Mouse (Mus musculus): ENCODE measurements at regions not wholly inside any gene's neighbourhood (a gene's known extent, or its start where the extent isn't known, plus 50 kb on each side); places are given as distances from the start of the nearest gene placed in this dataset.

- no peak for TF ChIP-seq CTCF (IDR thresholded peaks at IDR 0.05; ENCODE audit: low read depth)
- Histone ChIP-seq H3K27ac (ENCODE audit: low read depth, low read length) (no peak overlapping the region), H3K4me1 (replicated peaks; ENCODE audit: control insufficient read depth, insufficient read depth, low read length) (no peaks in the 10 kb centered on the region), H3K9me3 (ENCODE audit: control insufficient read depth) (no peaks in the 10 kb centered on the region), H3K36me3 (ENCODE audit: control insufficient read depth, insufficient read depth) (no peaks in the 10 kb centered on the region), H3K4me2 (replicated peaks; ENCODE audit: low read depth) (no peak overlapping the region), H3K4me3 (ENCODE audit: low read depth, low read length) (no peak overlapping the region), H3K27me3 (replicated peaks; ENCODE audit: control insufficient read depth, insufficient read depth, low read length) (no peaks in the 10 kb centered on the region), H3K9ac (ENCODE audit: low read depth, low read length) (no peak overlapping the region)
- no peak for ATAC-seq
- 9% methylated on average over 3 of the region's 3 CpGs for whole genome bisulfite sequencing
Measured at GRCm38 (mm10) chr12:27786716-27787291, 444.4 kb upstream of the Sox11 start.

DNA sequence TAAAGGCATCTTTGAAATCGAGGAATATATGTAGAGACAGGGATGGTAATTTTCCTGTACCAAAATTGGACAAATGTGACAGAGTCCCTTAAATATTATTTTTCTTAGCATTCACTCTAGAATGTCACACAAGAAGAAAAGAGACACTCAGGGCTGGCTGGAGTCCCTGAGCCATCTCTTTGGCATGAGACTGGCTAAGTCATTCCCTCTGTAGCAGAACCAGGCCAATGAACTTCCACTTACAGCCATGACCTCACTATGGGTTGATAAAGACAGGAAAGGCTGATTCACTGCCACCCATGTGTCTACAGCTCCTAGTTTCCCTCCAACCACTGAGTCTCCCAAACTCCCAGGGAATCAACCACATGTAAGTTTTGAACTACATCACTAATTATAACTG, 438.4 kb upstream of the Sox11 start:
- Histone ChIP-seq H3K4me1 (replicated peaks; ENCODE audit: control insufficient read depth, insufficient read depth, low read length) (no peaks in the 10 kb centered on the region), H3K27me3 (replicated peaks; ENCODE audit: control insufficient read depth, insufficient read depth, low read length) (no peaks in the 10 kb centered on the region), H3K4me3 (ENCODE audit: low read depth, low read length) (no peak overlapping the region), H3K9ac (ENCODE audit: low read depth, low read length) (no peak overlapping the region), H3K4me2 (replicated peaks; ENCODE audit: low read depth) (no peak overlapping the region), H3K36me3 (ENCODE audit: control insufficient read depth, insufficient read depth) (no peaks in the 10 kb centered on the region), H3K9me3 (ENCODE audit: control insufficient read depth) (no peaks in the 10 kb centered on the region), H3K27ac (ENCODE audit: low read depth, low read length) (no peak overlapping the region)
- no peak for TF ChIP-seq CTCF (IDR thresholded peaks at IDR 0.05; ENCODE audit: low read depth)
- WGBS = 86% methylated on average over 1 of the region's 1 CpGs
- no peak for ATAC-seq

GRCm38 (mm10) chr12:27765948-27766347, 423.6 kb upstream of the Sox11 start:
- WGBS = 38% methylated on average over 1 of the region's 1 CpGs
- no peak overlapping the region for H3K9ac ChIP-seq (ENCODE audit: low read depth, low read length)

DNA sequence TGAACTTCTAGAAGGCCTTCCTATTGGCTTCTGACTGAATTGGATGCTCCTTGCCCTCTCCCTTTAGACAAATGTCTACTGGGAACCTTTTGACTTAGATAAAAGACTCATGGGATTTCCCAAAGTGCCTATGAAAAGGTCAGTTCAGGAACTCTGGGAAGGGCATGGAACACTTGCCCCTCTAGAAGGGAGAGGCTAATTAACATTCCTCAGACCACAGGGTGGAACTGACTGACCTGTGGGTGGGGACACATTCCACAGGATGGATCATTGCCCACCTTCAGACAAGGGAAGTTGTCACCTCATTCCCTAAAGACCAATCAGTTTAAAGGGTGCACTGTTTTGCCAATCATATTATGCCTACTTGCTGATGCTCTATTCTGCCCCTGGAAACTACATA, 416.6 kb upstream of the Sox11 start:
- no peak overlapping the region for H3K9ac ChIP-seq (ENCODE audit: low read depth, low read length)
- H3K27ac ChIP-seq (ENCODE audit: low read depth, low read length) = no peak overlapping the region
- TF ChIP-seq CTCF (IDR thresholded peaks at IDR 0.05; ENCODE audit: low read depth) = no peak
- H3K4me1 ChIP-seq (replicated peaks; ENCODE audit: control insufficient read depth, insufficient read depth, low read length) = no peaks in the 10 kb centered on the region
- H3K27me3 ChIP-seq (replicated peaks; ENCODE audit: control insufficient read depth, insufficient read depth, low read length) = no peaks in the 10 kb centered on the region
- no peak overlapping the region for H3K4me2 ChIP-seq (replicated peaks; ENCODE audit: low read depth)
- no peaks in the 10 kb centered on the region for H3K36me3 ChIP-seq (ENCODE audit: control insufficient read depth, insufficient read depth)
- H3K4me3 ChIP-seq (ENCODE audit: low read depth, low read length) = no peak overlapping the region
- no peak for ATAC-seq
- no peaks in the 10 kb centered on the region for H3K9me3 ChIP-seq (ENCODE audit: control insufficient read depth)

More at GRCm38 (mm10) chr12:27765948-27766347, 423.6 kb upstream of the Sox11 start:
- Histone ChIP-seq H3K4me3 (ENCODE audit: low read depth, low read length) (no peak overlapping the region), H3K36me3 (ENCODE audit: control insufficient read depth, insufficient read depth) (no peaks in the 10 kb centered on the region), H3K9me3 (ENCODE audit: control insufficient read depth) (no peaks in the 10 kb centered on the region), H3K4me2 (replicated peaks; ENCODE audit: low read depth) (no peak overlapping the region), H3K27ac (ENCODE audit: low read depth, low read length) (no peak overlapping the region), H3K4me1 (replicated peaks; ENCODE audit: control insufficient read depth, insufficient read depth, low read length) (no peaks in the 10 kb centered on the region), H3K27me3 (replicated peaks; ENCODE audit: control insufficient read depth, insufficient read depth, low read length) (no peaks in the 10 kb centered on the region)
- ATAC-seq = no peak
- no peak for TF ChIP-seq CTCF (IDR thresholded peaks at IDR 0.05; ENCODE audit: low read depth)

- no peak for TF ChIP-seq CTCF (IDR thresholded peaks at IDR 0.05; ENCODE audit: low read depth)
- Histone ChIP-seq H3K9ac (ENCODE audit: low read depth, low read length) (no peak overlapping the region), H3K4me3 (ENCODE audit: low read depth, low read length) (no peak overlapping the region), H3K9me3 (ENCODE audit: control insufficient read depth) (no peaks in the 10 kb centered on the region), H3K36me3 (ENCODE audit: control insufficient read depth, insufficient read depth) (no peaks in the 10 kb centered on the region), H3K27ac (ENCODE audit: low read depth, low read length) (no peak overlapping the region), H3K27me3 (replicated peaks; ENCODE audit: control insufficient read depth, insufficient read depth, low read length) (no peaks in the 10 kb centered on the region), H3K4me1 (replicated peaks; ENCODE audit: control insufficient read depth, insufficient read depth, low read length) (no peaks in the 10 kb centered on the region), H3K4me2 (replicated peaks; ENCODE audit: low read depth) (no peak overlapping the region)
- ATAC-seq = no peak
Measured at GRCm38 (mm10) chr12:27757641-27758040, 415.3 kb upstream of the Sox11 start.

GRCm38 (mm10) chr12:27724619-27725200, 382.3 kb upstream of the Sox11 start:
- H3K9me3 ChIP-seq (ENCODE audit: control insufficient read depth) = no peaks in the 10 kb centered on the region
- H3K27ac ChIP-seq (ENCODE audit: low read depth, low read length) = no peak overlapping the region
- no peak for ATAC-seq
- TF ChIP-seq CTCF (IDR thresholded peaks at IDR 0.05; ENCODE audit: low read depth) = no peak
- H3K4me1 ChIP-seq (replicated peaks; ENCODE audit: control insufficient read depth, insufficient read depth, low read length) = no peaks in the 10 kb centered on the region
- H3K4me2 ChIP-seq (replicated peaks; ENCODE audit: low read depth) = no peak overlapping the region
- H3K9ac ChIP-seq (ENCODE audit: low read depth, low read length) = no peak overlapping the region
- 59% methylated on average over 5 of the region's 5 CpGs for WGBS
- H3K4me3 ChIP-seq (ENCODE audit: low read depth, low read length) = no peak overlapping the region
- no peaks in the 10 kb centered on the region for H3K36me3 ChIP-seq (ENCODE audit: control insufficient read depth, insufficient read depth)
- H3K27me3 ChIP-seq (replicated peaks; ENCODE audit: control insufficient read depth, insufficient read depth, low read length) = no peaks in the 10 kb centered on the region

DNA sequence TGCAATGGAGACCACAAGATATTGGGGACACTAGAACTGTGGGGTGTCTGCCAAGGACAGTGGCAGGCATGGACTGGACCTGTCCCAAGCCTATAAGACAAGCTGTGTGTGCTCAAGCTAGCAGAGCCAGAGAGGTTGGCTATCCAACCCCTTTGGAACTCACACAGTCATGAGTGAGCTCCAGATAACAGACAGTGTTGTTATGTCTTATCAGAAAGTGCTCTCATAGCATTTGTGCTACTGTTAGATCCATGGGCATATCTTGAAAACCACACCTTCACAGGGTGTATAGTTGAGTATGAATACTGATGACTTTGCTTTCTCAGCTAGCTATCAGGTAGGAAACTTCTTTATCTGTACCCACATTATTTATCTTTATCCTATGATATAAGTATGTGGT, 338.1 kb upstream of the Sox11 start:
- Histone ChIP-seq H3K9me3 (ENCODE audit: control insufficient read depth) (no peaks in the 10 kb centered on the region), H3K36me3 (ENCODE audit: control insufficient read depth, insufficient read depth) (no peaks in the 10 kb centered on the region), H3K4me3 (ENCODE audit: low read depth, low read length) (no peak overlapping the region), H3K4me2 (replicated peaks; ENCODE audit: low read depth) (no peak overlapping the region), H3K27ac (ENCODE audit: low read depth, low read length) (no peak overlapping the region), H3K9ac (ENCODE audit: low read depth, low read length) (no peak overlapping the region), H3K27me3 (replicated peaks; ENCODE audit: control insufficient read depth, insufficient read depth, low read length) (no peaks in the 10 kb centered on the region), H3K4me1 (replicated peaks; ENCODE audit: control insufficient read depth, insufficient read depth, low read length) (no peaks in the 10 kb centered on the region)
- ATAC-seq = no peak
- no peak for TF ChIP-seq CTCF (IDR thresholded peaks at IDR 0.05; ENCODE audit: low read depth)

Data from intestine, postnatal 0 days (tissue).